Mouse (Mus musculus): ENCODE results near the gene Cfap74.

DNA sequence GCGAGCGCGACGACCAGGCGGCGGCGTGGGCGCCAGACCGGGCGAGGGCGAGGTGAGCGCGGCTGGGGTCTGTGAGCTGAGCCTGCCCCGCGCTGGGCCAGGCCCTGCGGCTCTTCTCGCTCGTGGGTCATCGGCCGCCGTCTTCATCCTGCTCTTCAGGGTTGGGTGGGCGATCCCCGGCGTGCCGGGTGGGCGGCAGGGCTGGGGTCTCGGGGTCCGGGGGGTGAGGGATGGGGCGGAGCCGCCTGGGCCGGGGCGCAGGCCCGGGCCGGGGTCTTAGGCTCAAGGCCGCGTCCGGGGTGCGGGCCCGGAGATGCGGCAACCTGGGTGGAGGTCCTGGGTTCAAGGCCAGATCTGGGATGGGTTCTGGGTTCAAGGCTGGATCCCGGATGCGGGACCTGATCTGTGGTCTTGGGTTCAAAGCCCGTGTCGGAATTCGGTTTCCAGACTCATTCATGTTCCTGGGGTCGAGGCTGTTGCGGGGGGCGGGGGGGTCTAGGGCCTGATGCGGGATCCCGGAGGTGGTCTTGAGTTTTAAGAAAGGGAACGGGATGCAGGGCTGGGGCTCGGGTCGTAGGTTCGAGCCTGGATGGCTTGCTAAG, 82.6 kb downstream of the Cfap74 start:
- TF ChIP-seq CTCF (IDR thresholded peaks at IDR 0.05; ENCODE audit: low read depth) (no peak), EP300 (IDR thresholded peaks at IDR 0.05; ENCODE audit: low read depth) (no peak)

Measured in heart, postnatal 0 days (tissue).